Mouse (Mus musculus): ENCODE results near the gene Nr4a1. TPM values are rescaled to one million over a fixed set of nuclear protein-coding genes. Genes with fewer than 3 reads are reported as not detected.

Gene Nr4a1
- 6.4 and 6.9 TPM in 2 replicates for polyA plus RNA-seq (2014; fragmentation: Nextera tagmentation; extraction: Ambion mirVana)

GRCm38 (mm10) chr15:101253886-101254795 is at the start of gene Nr4a1:
Gene Nr4a1 (plus strand): TSS chr15:101254269.
- H3K27ac ChIP-seq (ENCODE audit: low read depth), result peak within 1 kb of the TSS; percentile 34; the same call in 1 of the 2 replicates
- 2% methylated on average over 69 of the region's 82 CpGs for WGBS

GRCm38 (mm10) chr15:101204781-101205180 is 49.3 kb upstream of the Nr4a1 start:
- peaks cover 89% of the 10 kb centered on the region for H3K36me3 ChIP-seq (ENCODE audit: control insufficient read depth, insufficient read depth, low read length)
- no peaks in the 10 kb centered on the region for H3K4me1 ChIP-seq (replicated peaks; ENCODE audit: control insufficient read depth, insufficient read depth, low read length)
- DNase-seq (ENCODE audit: low spot score) (no peak), ATAC-seq (replicated peaks; ENCODE audit: low FRiP score, low TSS enrichment, low read depth) (no peak)
- H3K4me2 ChIP-seq (ENCODE audit: low read length), result no peak overlapping the region
- no peak overlapping the region for H3K9ac ChIP-seq (ENCODE audit: low read length)
- WGBS, result 81% methylated on average over 7 of the region's 7 CpGs
- H3K9me3 ChIP-seq (ENCODE audit: control insufficient read depth, low read length), result peaks cover 5% of the 10 kb centered on the region; the same call in 1 of the 2 replicates
- H3K27me3 ChIP-seq (replicated peaks; ENCODE audit: control insufficient read depth, insufficient read depth, low read length), result no peaks in the 10 kb centered on the region
- no peak overlapping the region for H3K27ac ChIP-seq (ENCODE audit: low read depth)
- no peak overlapping the region for H3K4me3 ChIP-seq (ENCODE audit: low read depth, low read length)

More at GRCm38 (mm10) chr15:101253886-101254795, at the start of gene Nr4a1:
- Histone ChIP-seq H3K4me1 (replicated peaks; ENCODE audit: control insufficient read depth, insufficient read depth, low read length) (peaks cover 3% of the 10 kb centered on the region; the same call in 1 of the 2 replicates), H3K9ac (ENCODE audit: low read length) (peak within 1 kb of the TSS; percentile 75), H3K9me3 (ENCODE audit: control insufficient read depth, low read length) (peaks cover 4% of the 10 kb centered on the region; the same call in 1 of the 2 replicates), H3K4me3 (ENCODE audit: low read depth, low read length) (peak within 1 kb of the TSS; percentile 62), H3K4me2 (ENCODE audit: low read length) (peak within 1 kb of the TSS; percentile 88), H3K27me3 (replicated peaks; ENCODE audit: control insufficient read depth, insufficient read depth, low read length) (no peaks in the 10 kb centered on the region), H3K36me3 (ENCODE audit: control insufficient read depth, insufficient read depth, low read length) (no peaks in the 10 kb centered on the region)
- DNase-seq (ENCODE audit: low spot score) (peak; percentile 82), ATAC-seq (replicated peaks; ENCODE audit: low FRiP score, low TSS enrichment, low read depth) (peak; percentile 64)

- Histone ChIP-seq H3K9me3 (ENCODE audit: control insufficient read depth, low read length) (no peaks in the 10 kb centered on the region), H3K9ac (ENCODE audit: low read length) (no peak overlapping the region), H3K36me3 (ENCODE audit: control insufficient read depth, insufficient read depth, low read length) (peaks cover 68% of the 10 kb centered on the region), H3K27me3 (replicated peaks; ENCODE audit: control insufficient read depth, insufficient read depth, low read length) (no peaks in the 10 kb centered on the region), H3K4me2 (ENCODE audit: low read length) (no peak overlapping the region), H3K27ac (ENCODE audit: low read depth) (no peak overlapping the region), H3K4me3 (ENCODE audit: low read depth, low read length) (no peak overlapping the region), H3K4me1 (replicated peaks; ENCODE audit: control insufficient read depth, insufficient read depth, low read length) (no peaks in the 10 kb centered on the region)
- ATAC-seq (replicated peaks; ENCODE audit: low FRiP score, low TSS enrichment, low read depth) (no peak), DNase-seq (ENCODE audit: low spot score) (peak; percentile 76)
- 63% methylated on average over 6 of the region's 6 CpGs for whole genome bisulfite sequencing
Observed at GRCm38 (mm10) chr15:101210228-101210627, 43.8 kb upstream of the Nr4a1 start.

- Histone ChIP-seq H3K4me3 (ENCODE audit: low read depth, low read length) (no peak overlapping the region), H3K4me2 (ENCODE audit: low read length) (no peak overlapping the region), H3K4me1 (replicated peaks; ENCODE audit: control insufficient read depth, insufficient read depth, low read length) (no peaks in the 10 kb centered on the region), H3K9me3 (ENCODE audit: control insufficient read depth, low read length) (no peaks in the 10 kb centered on the region), H3K27ac (ENCODE audit: low read depth) (no peak overlapping the region), H3K27me3 (replicated peaks; ENCODE audit: control insufficient read depth, insufficient read depth, low read length) (no peaks in the 10 kb centered on the region), H3K36me3 (ENCODE audit: control insufficient read depth, insufficient read depth, low read length) (peaks cover 64% of the 10 kb centered on the region), H3K9ac (ENCODE audit: low read length) (no peak overlapping the region)
- DNase-seq (ENCODE audit: low spot score) (no peak), ATAC-seq (replicated peaks; ENCODE audit: low FRiP score, low TSS enrichment, low read depth) (no peak)
- WGBS, result 88% methylated on average over 14 of the region's 14 CpGs
Observed at GRCm38 (mm10) chr15:101210998-101211613, 43.0 kb upstream of the Nr4a1 start.

- DNase-seq (ENCODE audit: low spot score) (no peak), ATAC-seq (replicated peaks; ENCODE audit: low FRiP score, low TSS enrichment, low read depth) (no peak)
- Histone ChIP-seq H3K4me3 (ENCODE audit: low read depth, low read length) (no peak overlapping the region), H3K36me3 (ENCODE audit: control insufficient read depth, insufficient read depth, low read length) (peaks cover 51% of the 10 kb centered on the region), H3K9ac (ENCODE audit: low read length) (no peak overlapping the region), H3K4me1 (replicated peaks; ENCODE audit: control insufficient read depth, insufficient read depth, low read length) (no peaks in the 10 kb centered on the region), H3K4me2 (ENCODE audit: low read length) (no peak overlapping the region), H3K27me3 (replicated peaks; ENCODE audit: control insufficient read depth, insufficient read depth, low read length) (no peaks in the 10 kb centered on the region), H3K27ac (ENCODE audit: low read depth) (no peak overlapping the region), H3K9me3 (ENCODE audit: control insufficient read depth, low read length) (no peaks in the 10 kb centered on the region)
- WGBS, result 77% methylated on average over 14 of the region's 14 CpGs
Observed at GRCm38 (mm10) chr15:101212435-101212834, 41.6 kb upstream of the Nr4a1 start.

- DNase-seq (ENCODE audit: low spot score) (no peak), ATAC-seq (replicated peaks; ENCODE audit: low FRiP score, low TSS enrichment, low read depth) (no peak)
- Histone ChIP-seq H3K27ac (ENCODE audit: low read depth) (no peak overlapping the region), H3K4me3 (ENCODE audit: low read depth, low read length) (no peak overlapping the region), H3K4me2 (ENCODE audit: low read length) (no peak overlapping the region), H3K4me1 (replicated peaks; ENCODE audit: control insufficient read depth, insufficient read depth, low read length) (no peaks in the 10 kb centered on the region), H3K36me3 (ENCODE audit: control insufficient read depth, insufficient read depth, low read length) (peaks cover 32% of the 10 kb centered on the region), H3K27me3 (replicated peaks; ENCODE audit: control insufficient read depth, insufficient read depth, low read length) (no peaks in the 10 kb centered on the region), H3K9ac (ENCODE audit: low read length) (no peak overlapping the region), H3K9me3 (ENCODE audit: control insufficient read depth, low read length) (no peaks in the 10 kb centered on the region)
- 57% methylated on average over 2 of the region's 2 CpGs for WGBS
Observed at GRCm38 (mm10) chr15:101215136-101215535, 38.9 kb upstream of the Nr4a1 start.

- Histone ChIP-seq H3K36me3 (ENCODE audit: control insufficient read depth, insufficient read depth, low read length) (peaks cover 25% of the 10 kb centered on the region), H3K9me3 (ENCODE audit: control insufficient read depth, low read length) (no peaks in the 10 kb centered on the region), H3K27ac (ENCODE audit: low read depth) (no peak overlapping the region), H3K4me1 (replicated peaks; ENCODE audit: control insufficient read depth, insufficient read depth, low read length) (peaks cover 4% of the 10 kb centered on the region), H3K4me3 (ENCODE audit: low read depth, low read length) (no peak overlapping the region), H3K27me3 (replicated peaks; ENCODE audit: control insufficient read depth, insufficient read depth, low read length) (no peaks in the 10 kb centered on the region), H3K9ac (ENCODE audit: low read length) (no peak overlapping the region), H3K4me2 (ENCODE audit: low read length) (no peak overlapping the region)
- ATAC-seq (replicated peaks; ENCODE audit: low FRiP score, low TSS enrichment, low read depth), result no peak
- no peak for DNase-seq (ENCODE audit: low spot score)
- WGBS, result 78% methylated on average over 4 of the region's 4 CpGs
Observed at GRCm38 (mm10) chr15:101216036-101216435, 38.0 kb upstream of the Nr4a1 start.

DNA sequence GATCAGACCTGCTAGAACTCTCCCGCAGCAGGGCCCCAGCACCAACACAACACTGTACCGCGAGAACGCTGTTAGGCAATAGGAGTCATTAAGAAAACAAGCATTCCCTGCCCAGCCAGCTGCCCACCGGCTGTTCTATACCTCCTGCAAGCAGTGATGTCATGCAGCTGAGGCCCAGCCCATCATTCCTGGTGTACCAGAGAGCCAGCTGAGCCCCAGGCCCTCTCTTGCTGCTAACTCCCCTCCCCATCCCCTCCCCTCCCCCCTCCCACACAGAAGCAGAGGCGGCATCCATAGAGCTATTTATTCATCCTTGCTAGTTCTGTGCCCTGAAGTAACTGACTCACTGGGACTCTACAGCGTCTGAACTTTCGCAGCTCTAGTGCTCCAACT is 33.2 kb upstream of the Nr4a1 start:
- Histone ChIP-seq H3K4me1 (replicated peaks; ENCODE audit: control insufficient read depth, insufficient read depth, low read length) (peaks cover 35% of the 10 kb centered on the region), H3K9me3 (ENCODE audit: control insufficient read depth, low read length) (no peaks in the 10 kb centered on the region), H3K27ac (ENCODE audit: low read depth) (no peak overlapping the region), H3K36me3 (ENCODE audit: control insufficient read depth, insufficient read depth, low read length) (no peaks in the 10 kb centered on the region), H3K4me3 (ENCODE audit: low read depth, low read length) (no peak overlapping the region), H3K9ac (ENCODE audit: low read length) (no peak overlapping the region), H3K4me2 (ENCODE audit: low read length) (no peak overlapping the region), H3K27me3 (replicated peaks; ENCODE audit: control insufficient read depth, insufficient read depth, low read length) (peaks cover 8% of the 10 kb centered on the region; the same call in 1 of the 2 replicates)
- WGBS, result 13% methylated on average over 8 of the region's 8 CpGs
- ATAC-seq (replicated peaks; ENCODE audit: low FRiP score, low TSS enrichment, low read depth) (no peak), DNase-seq (ENCODE audit: low spot score) (no peak)
